13 mouse cellular contexts compared by ENCODE assay signal in genomic region chr16:50307231-50307630, GRCm38 (mm10).
"Had no signal": no experiment of that assay in that cellular context is flagged by ENCODE, and none has a peak within 500 bp of the region (broad histone marks: within the 10 kb centered on the region; RNA-seq: fewer than 3 reads in every experiment).

No protein-coding gene starts in this region.

- H3K27me3 ChIP-seq: liver, embryonic 15.5 days; neural tube, embryonic 13.5 days had no signal

- H3K9me3 ChIP-seq: liver, embryonic 15.5 days; midbrain, embryonic 10.5 days; neural tube, embryonic 13.5 days had no signal

- H3K4me1 ChIP-seq: liver, embryonic 15.5 days; midbrain, embryonic 10.5 days; neural tube, embryonic 13.5 days had no signal

- H3K36me3 ChIP-seq: liver, embryonic 15.5 days; midbrain, embryonic 10.5 days; neural tube, embryonic 13.5 days had no signal

- H3K27ac ChIP-seq: liver, embryonic 15.5 days; midbrain, embryonic 10.5 days; neural tube, embryonic 13.5 days; stomach, postnatal 0 days had no signal

- H3K4me3 ChIP-seq: liver, embryonic 15.5 days; midbrain, embryonic 10.5 days; neural tube, embryonic 13.5 days had no signal

- H3K9ac ChIP-seq: liver, embryonic 15.5 days; lung, embryonic 14.5 days; neural tube, embryonic 13.5 days had no signal

- H3K4me2 ChIP-seq: liver, embryonic 11.5 days; liver, embryonic 15.5 days; lung, embryonic 14.5 days; neural tube, embryonic 13.5 days had no signal

- DNase-seq: kidney, postnatal 10 days; left cerebral cortex, postnatal 4 days; lung, postnatal 10 days; lung, postnatal 4 days; right cerebral cortex, adult 18-20 months; right cerebral cortex, postnatal 25 days; thymus, postnatal 4 days had no signal
